Mouse (Mus musculus) embryonic facial prominence, embryonic 12.5 days (tissue): Measurements from ENCODE around the gene Gm42715. TPM values are rescaled to one million over a fixed set of nuclear protein-coding genes. Genes with fewer than 3 reads are reported as not detected.
"Not testable (repeated sequence)": the region's sequence is repeated elsewhere in the genome, so short reads cannot be mapped to it uniquely, and the experiment has no call there.

ENCODE experiments used
- ATAC-seq: fragments of 200-750 bp; cut with Nextera tagmentation; 2 replicates; pipeline ENCODE4 v1.8.0; 2017; ENCODE audit not compliant: insufficient number of reproducible peaks, insufficient read depth, low FRiP score, low TSS enrichment
- H3K27ac ChIP-seq: fragments of 300-500 bp; sonication (generic); 2 replicates; pipeline ENCODE4 v1.5.1; 2016; ENCODE audit warnings: mild to moderate bottlenecking
- H3K27me3 ChIP-seq: fragments of 300-500 bp; sonication (generic); 2 replicates; pipeline ENCODE4 v1.6.1; 2016; ENCODE audit warnings: mild to moderate bottlenecking, moderate library complexity
- H3K36me3 ChIP-seq: fragments of 300-500 bp; sonication (generic); 2 replicates; pipeline ENCODE4 v1.6.1; 2016; ENCODE audit warnings: mild to moderate bottlenecking
- H3K4me1 ChIP-seq: fragments of 300-500 bp; sonication (generic); 2 replicates; pipeline ENCODE4 v1.6.1; 2016
- H3K4me2 ChIP-seq: fragments of 300-500 bp; sonication (generic); replicated peaks from 2 replicates; pipeline ENCODE4 v1.6.1; 2016; ENCODE audit warnings: mild to moderate bottlenecking, moderate library complexity
- H3K4me3 ChIP-seq: fragments of 300-500 bp; sonication (generic); 2 replicates; pipeline ENCODE4 v1.5.1; 2016; ENCODE audit warnings: mild to moderate bottlenecking
- H3K9ac ChIP-seq: fragments of 300-500 bp; sonication (generic); 2 replicates; pipeline ENCODE4 v1.6.1; 2016; ENCODE audit warnings: mild to moderate bottlenecking, moderate library complexity
- H3K9me3 ChIP-seq: fragments of 300-500 bp; sonication (generic); 2 replicates; pipeline ENCODE4 v1.6.1; 2016; ENCODE audit warnings: mild to moderate bottlenecking, moderate library complexity
- WGBS: fragments of 180-500 bp; shearing (Covaris S2); methylation state at CpG from one replicate; pipeline ENCODE4 v1.1.7; 2016; 5-methylcytosine and 5-hydroxymethylcytosine counted together
- polyA plus RNA-seq: library from polyadenylated mRNA; unstranded; fragments of >200 nt; fragmentation: Nextera tagmentation; extraction: Ambion mirVana; gene quantifications from 2 replicates; pipeline ENCODE4 v1.2.1, GENCODE M21; 2016

The Gm42715 gene
- polyA plus RNA-seq, 1 experiment from 2014 or later, result 16.9 TPM

DNA sequence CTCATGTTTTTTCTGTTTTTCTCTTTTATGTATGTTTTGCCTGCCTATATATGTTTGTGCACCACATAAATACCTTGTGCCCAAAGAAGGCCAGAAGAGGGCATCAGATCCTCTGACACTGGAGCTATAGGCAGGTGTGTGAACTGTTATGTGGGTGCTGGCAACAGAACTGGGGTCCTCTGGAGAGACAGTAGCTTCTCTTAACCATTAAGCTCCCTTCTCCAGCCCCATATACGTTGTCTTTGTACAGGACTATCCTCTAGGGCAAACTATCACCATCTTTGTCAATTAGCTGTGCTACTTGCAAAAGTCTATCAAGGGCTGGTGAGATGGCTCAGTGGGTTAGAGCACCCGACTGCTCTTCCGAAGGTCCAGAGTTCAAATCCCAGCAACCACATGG lies 11.1 kb upstream of the Gm42715 start:
- H3K27ac ChIP-seq, result no peak overlapping the region
- H3K4me1 ChIP-seq, result peaks cover 8% of the 10 kb centered on the region
- 94% methylated on average over 3 of the region's 3 CpGs for WGBS
- ATAC-seq, result no peak
- H3K4me2 ChIP-seq, result no peak overlapping the region
- no peaks in the 10 kb centered on the region for H3K9me3 ChIP-seq
- H3K4me3 ChIP-seq, result no peak overlapping the region
- H3K27me3 ChIP-seq, result no peaks in the 10 kb centered on the region
- H3K36me3 ChIP-seq, result no peaks in the 10 kb centered on the region
- H3K9ac ChIP-seq, result no peak overlapping the region

DNA sequence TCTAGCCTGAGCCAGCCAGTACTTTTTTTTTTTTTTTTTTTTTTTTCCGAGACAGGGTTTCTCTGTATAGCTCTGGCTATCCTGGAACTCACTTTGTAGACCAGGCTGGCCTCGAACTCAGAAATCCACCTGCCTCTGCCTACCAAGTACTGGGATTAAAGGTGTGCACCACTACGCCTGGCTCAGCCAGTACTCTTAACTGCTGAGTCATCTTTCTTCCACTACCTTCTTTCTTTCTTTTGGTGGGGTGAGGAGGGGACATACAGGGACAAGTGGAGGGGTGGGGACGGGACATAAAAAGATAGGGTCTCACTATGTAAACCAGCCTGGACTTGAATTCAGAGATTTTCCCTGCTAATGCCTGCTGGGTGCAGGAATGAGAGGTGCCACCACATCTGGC lies 9.6 kb upstream of the Gm42715 start:
- not testable (repeated sequence) for H3K9ac ChIP-seq, H3K9me3 ChIP-seq, ATAC-seq, H3K27ac ChIP-seq, H3K27me3 ChIP-seq, H3K4me2 ChIP-seq, H3K36me3 ChIP-seq, H3K4me3 ChIP-seq
- WGBS, result 88% methylated on average over 4 of the region's 4 CpGs
- H3K4me1 ChIP-seq, result peaks cover 16% of the 10 kb centered on the region

GRCm38 (mm10) chr7:127511241-127511640 lies 8.1 kb upstream of the Gm42715 start:
- no peak for ATAC-seq
- no peaks in the 10 kb centered on the region for H3K27me3 ChIP-seq
- H3K4me1 ChIP-seq, result peaks cover 16% of the 10 kb centered on the region
- H3K9ac ChIP-seq, result peak overlapping the region; percentile 72; the same call in 1 of the 2 replicates
- peak overlapping the region; percentile 60 for H3K4me2 ChIP-seq
- peaks cover 12% of the 10 kb centered on the region for H3K36me3 ChIP-seq
- peak overlapping the region; percentile 95 for H3K27ac ChIP-seq
- H3K4me3 ChIP-seq, result peak overlapping the region; percentile 66
- no peaks in the 10 kb centered on the region for H3K9me3 ChIP-seq
- WGBS, result 32% methylated on average over 8 of the region's 8 CpGs

DNA sequence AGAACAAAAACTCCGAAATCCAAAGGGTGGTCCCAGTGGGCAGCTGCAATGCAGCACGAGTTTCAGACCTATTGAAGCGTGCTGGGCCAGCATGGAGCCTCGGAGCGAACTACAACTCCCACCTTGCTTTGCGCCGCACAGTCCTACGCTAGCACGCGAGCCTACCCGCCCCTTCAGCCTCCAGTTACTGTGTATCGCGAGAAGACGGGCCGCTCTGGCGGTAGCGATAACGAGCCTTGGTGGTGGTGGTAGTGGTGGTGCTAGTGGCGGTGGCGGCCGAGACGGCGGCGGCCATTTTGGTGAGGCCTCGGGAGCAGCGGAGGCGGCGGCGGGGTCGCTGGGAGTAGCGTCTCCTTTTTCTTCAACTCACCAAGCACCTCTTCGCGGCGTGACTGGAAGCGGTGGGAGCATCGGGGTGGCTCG lies 7.6 kb upstream of the Gm42715 start, which contains the start of gene Srcap:
TSS of gene Srcap (plus strand) at position 176 of the 423 bp plus-strand sequence.
- under 1% methylated on average over 37 of the region's 37 CpGs for WGBS
- Histone ChIP-seq H3K36me3 (peaks cover 18% of the 10 kb centered on the region), H3K27me3 (no peaks in the 10 kb centered on the region), H3K4me3 (peak within 1 kb of the TSS; percentile 66), H3K9me3 (no peaks in the 10 kb centered on the region), H3K27ac (peak within 1 kb of the TSS; percentile 95), H3K4me2 (peak within 1 kb of the TSS; percentile 60), H3K9ac (peak within 1 kb of the TSS; percentile 72), H3K4me1 (peaks cover 16% of the 10 kb centered on the region)
- ATAC-seq, result peak; percentile 99

DNA sequence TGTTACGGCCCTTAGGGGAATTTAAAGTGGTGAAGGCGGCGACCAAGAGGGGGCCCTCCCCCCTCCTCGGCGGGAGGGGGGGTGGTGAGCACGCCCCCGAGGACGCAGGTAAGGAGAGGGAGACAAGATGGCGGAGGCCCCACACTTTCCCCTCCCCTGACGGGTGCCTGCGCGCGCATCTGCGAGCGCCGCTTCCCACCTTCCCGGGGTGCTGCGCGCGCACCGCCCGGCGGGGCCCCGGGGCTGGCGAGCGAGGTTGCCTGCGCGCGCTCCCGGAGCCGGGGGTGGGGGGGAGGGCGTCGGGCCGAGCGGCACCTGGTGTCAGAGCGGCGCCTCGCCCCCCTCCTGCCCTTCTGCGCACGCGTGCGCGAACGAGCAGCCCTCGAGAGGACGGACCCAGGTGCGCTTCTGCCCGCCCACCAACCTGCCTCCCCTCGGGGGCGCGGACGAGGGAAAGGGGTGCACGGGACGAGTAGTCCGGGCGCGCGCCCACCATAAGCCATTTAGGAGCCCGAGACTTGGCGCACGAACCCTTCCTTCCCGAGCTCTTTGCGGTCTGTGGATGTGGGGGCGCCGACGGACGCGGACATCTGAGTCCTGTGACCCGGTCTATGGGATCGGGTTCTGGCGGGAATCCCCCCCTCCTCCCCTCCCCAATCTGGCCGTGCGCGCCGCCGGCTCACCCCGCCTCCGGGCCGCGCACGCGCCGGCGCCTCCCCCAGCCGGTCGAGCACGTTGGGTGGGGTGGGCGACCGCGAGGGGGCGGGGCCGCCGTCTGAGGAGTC lies 7.0 kb upstream of the Gm42715 start:
- H3K9me3 ChIP-seq, result no peaks in the 10 kb centered on the region
- H3K4me3 ChIP-seq, result peak overlapping the region; percentile 66
- ATAC-seq, result peak; percentile 76
- H3K4me2 ChIP-seq, result peak overlapping the region; percentile 60
- peaks cover 16% of the 10 kb centered on the region for H3K4me1 ChIP-seq
- no peaks in the 10 kb centered on the region for H3K27me3 ChIP-seq
- peak overlapping the region; percentile 72 for H3K9ac ChIP-seq
- H3K27ac ChIP-seq, result peak overlapping the region; percentile 95
- under 1% methylated on average over 68 of the region's 93 CpGs for WGBS
- H3K36me3 ChIP-seq, result peaks cover 24% of the 10 kb centered on the region

DNA sequence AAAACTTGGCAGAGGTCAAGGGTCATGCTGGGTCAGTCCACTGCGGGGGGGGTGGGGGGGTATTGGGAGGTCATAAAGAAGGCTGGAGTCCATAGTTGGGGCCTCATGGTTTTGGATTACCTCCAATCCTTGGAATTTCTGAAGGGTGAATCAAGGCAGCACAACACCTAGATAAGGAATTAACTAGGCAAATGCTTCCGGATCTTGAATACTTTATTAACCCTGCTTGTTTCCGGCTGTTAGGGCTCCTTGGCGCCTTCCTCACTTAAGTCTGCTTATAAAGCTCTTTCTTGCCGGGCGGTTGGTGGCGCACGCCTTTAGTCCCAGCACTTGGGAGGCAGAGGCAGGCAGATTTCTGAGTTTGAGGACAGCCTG lies 6.4 kb upstream of the Gm42715 start:
- Histone ChIP-seq H3K4me3 (peak overlapping the region; percentile 66), H3K4me1 (peaks cover 16% of the 10 kb centered on the region)

GRCm38 (mm10) chr7:127513781-127514180 lies 5.6 kb upstream of the Gm42715 start:
- peaks cover 16% of the 10 kb centered on the region for H3K4me1 ChIP-seq
- peaks cover 33% of the 10 kb centered on the region for H3K36me3 ChIP-seq
- H3K4me3 ChIP-seq, result peak overlapping the region; percentile 66
- no peak overlapping the region for H3K9ac ChIP-seq
- ATAC-seq, result no peak
- H3K27me3 ChIP-seq, result no peaks in the 10 kb centered on the region
- WGBS, result 78% methylated on average over 3 of the region's 3 CpGs
- H3K4me2 ChIP-seq, result peak overlapping the region; percentile 60
- 0 out of 2 replicates have a peak overlapping the region, but pooled peaks have one; percentile 95 for H3K27ac ChIP-seq
- no peaks in the 10 kb centered on the region for H3K9me3 ChIP-seq

More for the DNA sequence above, 6.4 kb upstream of the Gm42715 start:
- peaks cover 29% of the 10 kb centered on the region for H3K36me3 ChIP-seq
- H3K4me2 ChIP-seq, result peak overlapping the region; percentile 60
- no peak for ATAC-seq
- 35% methylated on average over 8 of the region's 8 CpGs for WGBS
- H3K9ac ChIP-seq, result peak overlapping the region; percentile 72
- H3K9me3 ChIP-seq, result no peaks in the 10 kb centered on the region
- H3K27me3 ChIP-seq, result no peaks in the 10 kb centered on the region
- H3K27ac ChIP-seq, result peak overlapping the region; percentile 95

DNA sequence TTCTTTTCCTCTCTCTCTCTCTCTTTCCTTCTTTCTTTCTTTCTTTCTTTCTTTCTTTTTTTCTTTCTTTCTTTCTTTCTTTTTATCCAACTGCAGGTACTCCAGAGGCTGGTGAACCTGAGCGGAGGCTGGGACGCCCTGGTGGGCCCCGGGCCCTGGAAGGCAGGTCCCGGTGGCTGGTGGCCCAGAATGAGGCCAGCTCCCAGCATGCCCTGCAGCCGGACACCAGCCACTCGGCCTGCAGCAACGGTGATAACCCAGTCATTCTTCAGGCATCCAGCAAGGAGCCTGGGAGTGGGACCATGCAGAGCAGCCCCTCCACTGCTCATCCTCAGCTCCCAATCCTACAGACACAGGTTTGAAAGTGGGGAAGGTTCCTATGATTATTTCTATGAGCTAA lies 3.5 kb upstream of the Gm42715 start:
- no peak for ATAC-seq
- H3K4me2 ChIP-seq, result no peak overlapping the region
- H3K36me3 ChIP-seq, result peaks cover 45% of the 10 kb centered on the region
- H3K9ac ChIP-seq, result no peak overlapping the region
- H3K27me3 ChIP-seq, result no peaks in the 10 kb centered on the region
- no peak overlapping the region for H3K27ac ChIP-seq
- no peak overlapping the region for H3K4me3 ChIP-seq
- H3K4me1 ChIP-seq, result peaks cover 16% of the 10 kb centered on the region
- 91% methylated on average over 7 of the region's 7 CpGs for WGBS
- H3K9me3 ChIP-seq, result no peaks in the 10 kb centered on the region

DNA sequence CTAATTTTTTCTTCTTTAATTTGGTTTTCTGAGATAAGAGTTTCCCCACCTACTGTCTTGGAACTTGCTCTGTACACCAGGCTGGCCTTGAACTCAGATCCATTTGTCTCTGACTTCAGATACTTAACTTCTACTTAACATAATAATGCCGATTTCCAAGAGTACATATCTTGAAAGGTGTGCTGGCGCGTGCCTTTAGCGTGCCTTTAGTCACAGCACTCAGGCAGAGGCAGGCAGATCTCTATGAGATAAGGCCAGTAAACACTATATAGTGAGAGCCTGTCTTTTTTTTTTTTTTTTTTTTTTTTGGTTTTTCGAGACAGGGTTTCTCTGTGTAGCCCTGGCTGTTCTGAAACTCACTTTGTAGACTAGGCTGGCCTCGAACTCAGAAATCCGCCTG lies 3.0 kb upstream of the Gm42715 start:
- H3K27ac ChIP-seq, result no peak overlapping the region
- H3K4me2 ChIP-seq, result no peak overlapping the region
- H3K4me1 ChIP-seq, result peaks cover 13% of the 10 kb centered on the region
- no peak overlapping the region for H3K9ac ChIP-seq
- no peak overlapping the region for H3K4me3 ChIP-seq
- H3K9me3 ChIP-seq, result no peaks in the 10 kb centered on the region
- 90% methylated on average over 7 of the region's 7 CpGs for WGBS
- ATAC-seq, result no peak
- peaks cover 50% of the 10 kb centered on the region for H3K36me3 ChIP-seq
- no peaks in the 10 kb centered on the region for H3K27me3 ChIP-seq

- 100% methylated on average over 3 of the region's 3 CpGs for WGBS
- Histone ChIP-seq H3K4me2 (no peak overlapping the region), H3K27ac (no peak overlapping the region), H3K27me3 (no peaks in the 10 kb centered on the region), H3K36me3 (peaks cover 92% of the 10 kb centered on the region), H3K4me1 (no peaks in the 10 kb centered on the region), H3K9ac (no peak overlapping the region), H3K4me3 (no peak overlapping the region), H3K9me3 (no peaks in the 10 kb centered on the region)
- no peak for ATAC-seq
Measured at GRCm38 (mm10) chr7:127541671-127542070, 22.3 kb downstream of the Gm42715 start.

DNA sequence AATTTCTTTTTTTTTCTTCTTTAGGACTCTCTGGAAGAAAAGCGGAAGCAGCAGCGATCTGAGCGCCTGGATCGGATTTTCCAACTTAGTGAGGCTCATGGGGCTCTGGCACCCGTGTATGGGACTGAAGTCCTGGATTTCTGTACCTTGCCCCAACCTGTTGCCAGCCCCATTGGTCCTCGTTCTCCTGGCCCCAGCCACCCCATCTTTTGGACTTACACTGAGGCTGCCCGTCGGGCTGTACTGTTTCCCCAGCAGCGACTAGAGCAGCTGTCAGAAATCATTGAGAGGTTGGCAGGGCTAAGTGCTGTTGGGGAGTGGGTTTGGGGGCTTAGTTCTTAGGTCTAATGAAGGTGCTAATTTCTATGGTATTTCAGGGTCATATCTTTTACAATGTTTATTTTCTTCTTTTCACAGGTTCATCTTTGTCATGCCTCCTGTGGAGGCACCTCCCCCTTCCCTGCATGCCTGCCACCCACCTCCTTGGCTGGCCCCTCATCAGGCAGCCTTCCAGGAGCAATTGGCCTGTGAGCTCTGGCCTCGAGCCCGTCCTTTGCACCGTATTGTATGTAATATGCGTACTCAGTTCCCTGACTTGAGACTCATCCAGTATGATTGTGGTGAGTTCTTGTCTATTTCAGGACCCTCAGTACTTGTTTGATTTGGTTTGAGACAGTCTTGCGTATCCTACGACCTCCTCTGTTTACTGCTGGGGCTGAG lies 29.9 kb downstream of the Gm42715 start:
- WGBS, result 89% methylated on average over 15 of the region's 15 CpGs
- ATAC-seq, result no peak
- Histone ChIP-seq H3K27me3 (no peaks in the 10 kb centered on the region), H3K27ac (no peak overlapping the region), H3K36me3 (peaks cover 78% of the 10 kb centered on the region), H3K4me1 (no peaks in the 10 kb centered on the region), H3K4me3 (no peak overlapping the region), H3K4me2 (no peak overlapping the region), H3K9ac (no peak overlapping the region), H3K9me3 (no peaks in the 10 kb centered on the region)

GRCm38 (mm10) chr7:127551558-127551957 lies 32.2 kb downstream of the Gm42715 start:
- Histone ChIP-seq H3K9me3 (no peaks in the 10 kb centered on the region), H3K27me3 (no peaks in the 10 kb centered on the region), H3K36me3 (peaks cover 80% of the 10 kb centered on the region), H3K27ac (no peak overlapping the region), H3K9ac (no peak overlapping the region), H3K4me1 (no peaks in the 10 kb centered on the region), H3K4me3 (no peak overlapping the region), H3K4me2 (no peak overlapping the region)
- no peak for ATAC-seq
- 93% methylated on average over 8 of the region's 8 CpGs for WGBS
